Mouse (Mus musculus) frontal cortex, postnatal 14 days (tissue): ENCODE measurements at regions not wholly inside any gene's neighbourhood (a gene's known extent, or its start where the extent isn't known, plus 50 kb on each side); places are given as distances from the start of the nearest gene placed in this dataset.

Experiments
- DNase-seq, 2 experiments: peaks; one replicate each; pipeline ENCODE4 v3.0.0; 2022; ENCODE audit warnings: low spot score in 2 of 2

DNA sequence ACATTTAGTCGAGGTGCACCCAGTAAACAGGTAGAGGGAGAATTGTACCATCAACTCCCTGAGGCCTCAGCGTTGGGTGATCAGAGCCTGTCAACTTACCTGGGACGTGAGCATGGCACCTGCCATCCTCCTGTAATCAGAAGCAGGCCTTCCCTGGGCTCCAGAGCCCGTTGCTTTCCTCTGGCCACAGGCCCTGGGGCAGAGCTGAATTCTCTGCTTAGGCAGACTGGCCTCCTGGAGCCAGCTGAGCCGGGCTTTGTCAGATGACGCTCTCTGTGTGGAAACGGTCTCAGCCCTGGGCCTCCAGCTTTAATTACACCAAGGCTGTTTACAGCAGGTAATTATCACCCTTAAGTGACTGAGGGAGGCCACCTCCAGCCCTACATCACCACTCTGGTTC, 92.6 kb upstream of the Pmepa1 start:
- DNase-seq: no peak

DNA sequence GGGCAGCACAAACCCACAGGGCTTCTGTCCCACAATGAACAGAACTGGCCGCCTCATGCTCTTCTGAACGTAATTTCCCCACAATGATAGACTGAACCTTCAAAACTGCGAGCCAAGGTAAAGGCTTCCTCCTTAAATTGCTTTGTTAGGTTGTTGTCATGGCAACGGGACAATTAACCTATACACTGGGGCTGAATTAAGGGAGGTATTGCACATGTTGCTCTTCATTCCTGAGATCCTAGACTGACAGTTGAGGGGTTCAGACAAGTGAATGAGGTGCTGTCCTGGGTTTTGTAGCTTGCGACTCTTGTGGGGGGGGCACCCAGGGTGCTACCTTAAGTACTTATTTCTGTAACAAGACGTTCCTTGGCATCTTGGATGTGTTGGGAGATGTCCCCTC, 100.6 kb upstream of the Pmepa1 start:
- DNase-seq: no peak

DNA sequence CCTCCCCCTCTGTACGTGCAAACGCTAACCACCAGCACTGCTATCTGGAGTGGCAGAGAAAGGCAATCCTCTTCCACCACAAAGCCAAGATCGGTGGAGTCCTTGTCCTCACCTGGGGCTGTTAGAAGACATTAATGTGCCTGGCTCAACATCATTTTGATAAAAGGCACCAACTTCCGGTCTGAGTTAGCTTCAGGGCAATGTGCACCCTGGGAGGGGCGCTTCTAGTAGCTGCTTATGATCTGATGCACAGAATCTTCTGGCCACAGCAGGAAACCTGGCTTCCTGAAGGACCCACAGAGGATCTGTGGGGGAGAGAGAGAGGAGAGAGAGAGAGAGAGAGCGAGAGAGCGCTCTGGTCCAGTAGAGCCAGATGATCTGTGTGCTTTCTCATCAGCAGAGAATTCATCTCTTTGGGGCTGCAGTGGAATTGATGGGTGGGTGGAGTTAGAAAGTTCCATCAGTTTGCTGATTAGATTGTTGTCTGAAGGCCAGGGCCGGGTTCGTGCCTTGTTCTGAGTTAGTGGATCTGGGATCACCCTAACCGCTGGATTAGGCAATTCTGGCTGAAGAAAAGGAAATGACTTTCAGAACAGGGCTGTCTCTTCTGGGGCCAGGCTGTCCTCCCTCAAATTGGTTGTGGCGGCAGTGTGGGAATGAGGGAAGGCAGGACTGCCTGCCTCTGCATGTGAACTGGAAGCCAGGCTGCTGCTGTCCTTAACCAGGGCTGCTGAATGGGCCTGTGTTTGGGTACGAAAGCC, 101.3 kb upstream of the Pmepa1 start:
- DNase-seq: no peak

DNA sequence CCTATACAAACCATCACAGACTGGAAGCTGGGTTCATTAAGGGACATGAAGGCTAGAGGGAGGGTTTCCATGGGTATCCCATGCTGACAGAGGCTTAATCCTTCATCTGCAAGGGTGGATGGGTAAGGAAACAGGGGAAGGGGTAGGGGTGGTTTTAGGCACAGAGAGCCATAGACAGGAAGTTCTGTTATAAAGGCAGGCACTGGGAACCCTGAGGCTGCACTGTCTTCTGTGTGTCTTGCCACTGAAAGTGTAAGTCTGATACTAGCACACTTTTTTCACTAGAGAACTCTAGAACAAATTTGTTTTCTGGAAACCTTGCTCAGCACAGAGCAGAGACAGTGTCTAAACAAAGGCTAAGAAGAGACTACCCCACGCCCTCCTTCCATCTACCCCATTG, 103.4 kb upstream of the Pmepa1 start:
- no peak for DNase-seq

DNA sequence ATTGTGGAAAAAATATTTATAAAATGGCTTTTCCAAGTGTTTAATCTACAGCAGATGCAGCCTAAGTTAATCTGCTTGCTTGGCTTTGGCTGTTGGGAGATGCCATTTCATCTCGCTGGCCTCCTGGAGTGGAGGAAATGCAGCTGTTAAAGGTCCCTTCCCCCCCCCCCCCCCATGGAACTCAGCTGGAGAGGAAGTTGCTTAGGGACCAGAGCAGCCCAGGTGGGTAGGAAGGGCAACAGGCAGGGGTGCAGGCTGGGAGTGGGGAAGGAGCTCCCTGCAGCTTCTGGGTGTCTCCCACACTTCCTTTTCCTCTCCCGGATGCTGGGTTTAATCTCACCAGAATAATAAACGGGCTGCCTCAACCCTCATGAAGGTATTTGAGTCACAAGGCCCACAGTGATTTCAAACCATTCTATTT, 104.0 kb upstream of the Pmepa1 start:
- no peak for DNase-seq

DNA sequence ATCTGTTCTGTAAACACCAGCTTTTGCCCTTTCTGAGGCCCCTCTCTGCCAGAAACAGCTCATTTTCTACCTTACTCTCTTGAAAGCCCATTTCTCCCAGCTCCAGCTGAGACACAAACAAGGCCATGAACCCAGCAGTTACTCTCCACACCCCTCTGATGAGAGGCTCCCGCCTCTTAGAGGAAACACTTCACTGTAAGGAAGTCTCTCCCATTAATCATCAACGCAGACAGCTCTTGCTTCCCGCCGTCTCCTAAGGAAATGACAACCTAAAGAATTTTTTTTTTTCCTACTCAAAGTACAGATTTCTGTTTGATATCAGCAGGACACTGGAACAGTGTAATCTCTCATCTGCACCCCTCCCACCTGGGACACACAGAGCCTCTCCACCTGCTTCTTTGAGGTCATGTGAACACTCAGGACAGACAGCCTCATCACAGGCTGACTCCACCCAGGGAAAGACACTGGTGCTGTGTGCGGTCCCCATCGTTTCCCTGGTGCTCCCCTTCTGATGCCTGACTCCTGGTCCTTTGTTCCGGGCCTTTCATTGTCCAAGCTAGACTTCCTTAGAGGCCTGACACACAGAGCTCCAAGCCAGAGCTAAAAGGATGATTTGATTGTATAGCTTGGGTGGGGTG, 106.0 kb upstream of the Pmepa1 start:
- DNase-seq: no peak

DNA sequence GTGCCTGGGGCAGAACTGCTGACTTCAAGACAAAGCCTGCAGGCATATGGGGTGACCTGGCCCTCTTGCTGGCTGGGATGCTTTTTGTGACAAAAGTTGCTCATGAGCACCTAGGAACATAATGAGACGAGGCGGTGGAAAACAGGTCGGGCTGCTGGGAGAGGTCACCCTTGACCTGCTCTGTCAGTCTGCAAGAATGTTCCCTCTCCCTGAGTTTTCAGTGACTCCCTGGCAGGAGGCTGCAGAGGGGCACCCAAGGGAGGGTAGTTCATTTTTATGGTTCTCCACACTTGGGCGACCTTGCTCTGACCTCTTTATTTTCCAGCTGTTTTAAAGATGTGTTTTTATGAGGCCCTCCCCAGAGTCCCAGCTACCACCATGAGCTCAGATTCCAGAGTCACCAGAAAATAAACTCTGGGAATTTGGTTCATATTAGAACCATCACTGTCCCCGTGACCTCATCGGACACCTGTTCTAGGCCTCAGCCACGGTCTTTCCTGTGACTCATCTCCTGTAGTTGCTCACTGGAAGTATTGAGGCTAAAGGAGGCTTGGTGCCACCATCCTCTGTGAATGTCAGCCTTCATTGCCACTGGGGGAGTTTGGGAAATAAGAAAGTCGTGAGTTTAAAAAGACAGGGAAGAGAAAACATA, 108.7 kb upstream of the Pmepa1 start:
- DNase-seq: no peak

DNA sequence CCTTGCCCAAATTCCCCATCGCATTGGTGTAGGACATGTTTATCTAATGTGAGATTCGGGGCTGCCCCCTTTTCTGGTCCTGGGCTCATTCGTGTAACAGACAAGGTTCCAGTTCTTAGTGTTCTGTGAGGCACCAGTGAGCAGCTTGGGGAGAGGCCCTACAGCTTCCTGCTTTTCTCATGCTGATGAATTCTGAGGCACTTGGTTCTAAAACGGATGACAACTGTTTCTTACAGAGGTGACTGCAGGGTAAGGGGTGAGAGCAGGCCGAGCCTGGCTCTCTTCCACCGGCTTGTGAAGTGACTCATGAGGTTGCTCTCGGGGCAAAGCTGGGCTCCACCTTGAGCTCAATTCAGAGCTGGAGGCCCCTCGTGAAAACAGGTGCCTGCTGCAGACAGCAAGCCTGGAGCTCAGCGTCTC, 109.4 kb upstream of the Pmepa1 start:
- no peak for DNase-seq

DNA sequence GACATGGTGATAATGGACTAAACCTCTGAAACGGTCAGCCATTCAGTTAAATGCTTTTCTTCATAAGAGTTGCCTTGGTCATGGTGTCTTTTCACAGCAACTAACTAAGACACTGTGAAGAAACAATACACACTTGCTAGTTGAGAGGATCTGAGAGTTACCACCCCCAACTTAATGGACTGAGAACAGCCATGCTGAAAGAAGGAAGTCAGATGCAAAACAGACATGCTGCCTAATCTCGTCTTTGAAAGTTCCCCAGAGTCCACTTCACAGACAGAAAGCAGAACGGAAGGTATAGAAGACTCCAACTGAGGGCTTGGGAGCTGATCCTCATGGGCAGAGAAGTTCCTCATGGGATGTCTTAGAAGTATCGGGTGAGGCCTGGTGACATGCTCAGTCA, 111.8 kb upstream of the Pmepa1 start:
- no peak for DNase-seq

DNA sequence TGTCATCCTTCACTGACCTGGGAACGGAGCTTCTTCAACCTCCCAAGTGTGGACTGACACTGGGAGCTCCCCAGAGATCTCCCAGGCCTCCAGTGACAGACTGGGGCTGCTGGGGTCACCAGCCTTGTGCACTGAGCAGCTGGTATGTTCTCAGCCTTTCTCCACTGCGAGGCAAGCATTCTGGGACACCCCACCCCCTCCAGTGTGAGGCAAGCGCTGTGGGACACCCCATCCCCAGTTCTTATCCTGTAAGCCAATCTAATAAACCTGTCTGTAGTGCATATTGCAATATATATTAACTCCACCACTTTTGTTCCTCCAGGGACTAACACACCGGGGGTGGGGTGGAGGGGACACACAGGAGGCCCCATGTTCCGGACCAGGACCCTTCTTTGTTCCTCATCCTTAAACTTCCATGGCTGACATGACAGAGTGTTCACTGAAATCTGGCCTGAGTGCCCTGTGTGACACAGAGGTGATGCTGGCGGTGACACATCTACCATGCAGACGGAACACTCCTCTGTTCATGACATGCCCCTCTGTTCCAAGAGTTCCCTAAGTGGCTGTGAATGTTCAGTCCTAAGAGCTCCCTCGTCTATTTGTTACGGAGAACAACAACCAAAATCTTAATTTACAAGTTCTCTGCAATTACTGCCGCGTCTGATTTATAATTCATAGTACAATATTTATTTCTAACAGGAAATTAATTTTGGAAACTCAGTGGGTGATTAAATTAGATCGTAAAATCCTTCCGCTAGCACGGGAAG, 116.4 kb upstream of the Pmepa1 start:
- no peak for DNase-seq

DNA sequence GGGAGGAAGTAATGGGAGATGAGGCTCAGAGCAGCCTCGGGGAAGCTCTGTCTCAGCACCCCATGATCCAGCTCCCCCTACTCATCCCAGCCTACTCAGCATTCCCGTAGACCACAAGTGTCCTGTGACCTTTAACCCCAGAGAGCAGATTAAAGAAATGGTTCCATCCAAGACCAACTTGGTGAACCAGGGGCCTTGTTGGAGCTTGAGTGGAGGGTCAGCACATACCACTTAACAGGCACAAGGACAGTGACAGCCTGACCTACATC, 116.9 kb upstream of the Pmepa1 start:
- DNase-seq: no peak

DNA sequence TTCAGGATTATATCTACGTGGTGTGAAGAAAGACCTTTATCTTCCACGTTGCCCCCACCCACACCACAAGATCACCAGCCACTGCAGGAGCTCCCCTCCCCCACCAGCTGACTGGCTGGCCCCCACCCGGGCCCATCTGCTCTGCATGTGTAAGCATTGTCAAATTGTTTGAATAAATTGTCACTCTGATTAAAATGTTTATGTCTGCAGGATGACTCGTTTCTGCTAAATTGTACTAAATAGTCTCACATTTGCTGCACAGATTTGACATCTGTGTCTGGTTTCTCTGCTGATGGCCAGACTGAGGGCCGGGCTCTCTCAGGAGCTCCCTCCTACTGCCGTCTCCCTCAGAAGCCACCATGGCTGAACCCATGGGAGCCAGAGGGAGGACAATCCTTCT, 119.2 kb upstream of the Pmepa1 start:
- no peak for DNase-seq

DNA sequence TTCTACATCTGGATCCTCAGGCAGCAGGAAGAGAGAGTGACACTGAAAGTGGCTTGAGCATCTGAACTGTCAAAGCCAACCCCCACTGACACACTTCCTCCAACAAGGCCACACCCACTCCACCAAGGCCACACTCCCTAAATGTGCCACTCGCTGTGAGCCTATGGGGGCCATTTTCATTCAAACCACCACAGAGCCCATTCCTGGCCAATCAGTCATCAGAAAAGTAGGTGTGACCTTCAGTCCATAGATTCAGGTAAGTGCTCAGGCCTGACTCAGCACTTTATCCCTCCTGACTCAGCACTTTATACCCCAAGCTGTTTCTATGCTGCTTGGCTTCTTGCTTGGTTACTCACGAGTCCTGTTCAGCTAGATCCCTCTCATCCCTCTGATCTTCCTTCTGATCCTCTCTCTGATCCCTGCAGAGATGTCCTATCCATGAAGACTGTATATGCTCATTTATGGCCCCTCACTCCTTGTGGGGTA, 121.6 kb upstream of the Pmepa1 start:
- no peak for DNase-seq

DNA sequence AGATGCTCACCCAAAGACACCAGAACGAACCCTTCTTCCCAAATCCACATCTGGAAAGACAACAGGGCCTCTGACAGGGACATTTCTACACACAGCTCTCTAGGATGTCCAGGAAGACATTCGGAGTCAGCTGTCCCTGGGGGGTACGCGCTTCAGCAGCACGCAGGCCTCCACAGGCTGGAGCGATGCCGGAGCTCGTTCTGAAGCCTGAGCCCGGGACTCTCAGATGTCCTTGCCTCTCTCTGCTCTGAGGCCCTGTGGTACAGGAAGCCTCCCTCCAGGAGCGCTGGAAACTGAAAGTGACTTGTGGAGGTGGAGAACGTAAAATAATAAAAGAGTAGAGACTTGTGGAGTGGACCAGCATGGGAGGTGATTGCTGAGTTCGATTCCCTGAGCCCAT, 116.8 kb upstream of the 1700021F07Rik start:
- no peak for DNase-seq

DNA sequence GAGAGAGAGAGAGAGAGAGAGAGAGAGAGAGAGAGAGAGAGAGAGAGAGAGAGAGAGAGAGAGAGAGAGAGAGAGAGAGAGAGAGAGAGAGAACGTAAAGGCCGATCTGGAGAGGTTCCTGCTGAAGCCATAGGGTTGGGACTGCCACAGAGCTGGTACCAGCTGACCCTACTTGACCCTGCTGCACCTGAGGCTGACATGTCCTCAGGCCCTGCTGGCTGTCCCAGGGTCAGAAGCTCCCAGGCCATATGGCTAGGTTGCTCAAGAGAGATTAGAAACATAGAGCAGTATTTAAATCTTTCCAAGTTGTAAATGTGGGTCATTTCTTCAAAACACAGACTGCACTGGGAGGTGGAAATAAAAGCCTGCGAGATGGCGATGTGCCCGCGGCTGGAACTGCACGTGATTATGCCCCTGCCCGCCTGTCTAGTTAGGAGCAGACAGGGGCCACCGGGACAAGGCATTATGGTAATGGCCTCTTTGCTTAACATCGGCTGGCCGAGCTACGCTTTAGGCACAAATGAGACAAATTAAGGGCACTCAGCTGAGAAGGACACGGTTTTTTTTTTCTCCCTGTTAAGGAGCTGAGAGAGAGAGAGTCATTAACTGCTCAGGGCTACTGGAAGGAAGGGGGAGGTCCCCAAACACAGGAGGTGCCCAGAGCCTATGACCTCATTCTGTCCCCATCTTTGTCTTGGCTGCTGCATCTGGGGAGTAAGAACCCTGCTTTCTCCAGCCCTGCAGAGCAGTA, 115.9 kb upstream of the 1700021F07Rik start:
- no peak for DNase-seq

DNA sequence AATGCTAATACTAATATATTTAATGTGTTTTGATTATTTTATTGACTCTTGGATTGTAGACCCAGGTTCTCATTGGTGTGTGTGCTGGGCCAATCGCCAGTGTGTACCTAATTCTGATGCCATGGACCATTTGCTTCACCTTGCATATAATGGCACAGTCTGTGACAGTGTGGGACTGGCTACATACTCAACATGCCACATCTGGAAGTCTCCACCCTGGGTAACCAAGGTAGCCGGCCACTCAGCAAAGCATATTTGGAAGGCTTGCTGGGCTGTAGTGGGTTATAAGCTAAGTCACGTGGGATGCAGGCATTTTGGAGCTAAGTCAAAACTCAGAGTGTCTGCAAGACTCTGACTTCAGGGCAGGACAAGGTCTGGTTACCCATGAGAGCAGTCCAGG, 115.3 kb upstream of the 1700021F07Rik start:
- DNase-seq: no peak

DNA sequence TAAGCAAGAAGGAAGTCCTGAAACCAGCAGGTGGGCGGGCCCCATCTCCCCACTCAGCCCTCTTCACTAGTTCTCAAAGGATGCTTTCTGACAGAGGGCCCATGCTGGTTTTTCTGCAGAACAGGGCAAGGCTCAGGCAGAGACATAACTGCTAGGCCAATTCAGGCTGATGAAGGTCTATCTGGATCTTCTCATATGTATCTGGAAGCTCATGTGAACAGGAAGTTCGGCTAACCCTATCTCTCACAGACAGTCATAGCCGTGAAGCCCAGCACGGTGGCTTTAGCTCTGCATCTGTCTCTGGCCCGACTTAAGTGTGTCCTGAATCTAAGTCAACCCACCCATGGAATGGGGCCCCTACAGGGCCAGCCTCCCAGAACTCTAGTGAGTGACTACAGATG, 113.7 kb upstream of the 1700021F07Rik start:
- DNase-seq: no peak

DNA sequence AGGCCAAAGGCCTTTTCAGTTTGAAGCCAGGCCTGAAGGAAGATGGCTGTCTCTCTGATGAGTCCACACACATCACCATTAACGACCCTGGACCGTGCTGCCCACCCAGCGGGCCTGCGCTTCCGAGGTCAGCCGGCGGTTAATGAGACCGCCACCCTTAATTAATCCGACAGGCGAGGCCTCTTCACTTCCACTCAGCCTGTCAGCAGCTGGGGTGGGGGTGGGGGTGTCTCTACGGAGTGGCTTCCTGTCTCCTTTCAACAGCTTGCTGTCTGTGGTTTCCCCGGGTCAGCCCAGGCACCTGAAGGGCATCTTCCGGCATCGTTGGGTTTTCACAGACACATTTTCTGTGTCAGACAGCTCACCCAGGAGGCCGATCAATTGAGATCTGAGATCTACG, 113.0 kb upstream of the 1700021F07Rik start:
- no peak for DNase-seq

DNA sequence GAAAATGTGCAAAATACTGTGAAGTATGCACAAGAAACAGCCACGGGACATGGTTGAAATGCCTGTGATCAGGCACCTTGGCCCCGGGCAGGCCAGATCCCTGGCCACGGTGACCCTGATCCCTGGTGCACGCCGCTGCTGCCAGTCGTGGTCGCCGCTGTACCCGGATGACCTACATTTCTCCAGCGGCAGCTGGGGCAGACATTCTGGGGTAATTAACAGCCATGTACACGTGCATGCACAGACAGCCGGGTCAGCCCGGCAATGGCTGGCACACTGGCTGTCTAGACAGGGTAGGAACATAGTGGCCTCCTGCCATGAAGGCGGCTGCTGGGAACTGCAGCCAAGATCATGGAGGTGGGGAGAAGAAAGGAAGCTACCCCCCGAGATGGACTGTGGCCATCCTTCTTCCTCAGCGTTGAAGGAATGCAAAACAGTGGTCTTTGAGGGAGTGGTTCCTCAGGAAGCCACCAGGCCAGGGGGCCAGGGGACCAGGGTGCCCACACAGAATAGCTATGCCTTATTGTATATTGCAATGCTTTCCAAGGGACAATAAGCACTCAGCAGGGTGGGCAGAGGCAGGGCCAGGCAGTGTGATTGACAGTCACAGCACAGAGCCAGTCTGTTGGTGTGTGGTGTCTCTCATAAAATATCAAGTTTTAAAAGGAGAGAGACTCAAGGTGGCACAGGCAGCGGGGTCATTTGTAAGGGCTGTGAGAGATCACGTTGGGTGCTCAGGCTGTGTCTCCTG, 108.3 kb upstream of the 1700021F07Rik start:
- peak; percentile 38 to 58 for DNase-seq

DNA sequence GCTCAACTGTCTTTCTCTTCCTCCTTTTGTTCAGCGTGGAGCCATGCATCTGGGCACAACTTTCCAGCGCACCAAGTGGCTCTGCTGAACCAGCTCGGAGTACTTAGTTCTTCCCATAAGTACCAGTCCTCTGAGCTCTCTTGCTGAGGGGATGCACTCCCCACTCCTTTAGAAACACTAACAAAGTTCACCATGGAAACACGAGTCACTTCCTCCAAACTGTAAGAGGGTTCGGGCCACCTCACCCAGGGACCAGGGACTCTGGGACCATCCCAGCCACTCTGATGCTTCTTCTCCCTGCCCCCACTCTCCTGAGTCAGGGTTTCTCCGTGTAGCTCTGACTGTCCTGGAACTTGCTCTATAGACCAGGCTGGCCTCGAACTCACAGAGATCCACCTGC, 107.0 kb upstream of the 1700021F07Rik start:
- DNase-seq: no peak

DNA sequence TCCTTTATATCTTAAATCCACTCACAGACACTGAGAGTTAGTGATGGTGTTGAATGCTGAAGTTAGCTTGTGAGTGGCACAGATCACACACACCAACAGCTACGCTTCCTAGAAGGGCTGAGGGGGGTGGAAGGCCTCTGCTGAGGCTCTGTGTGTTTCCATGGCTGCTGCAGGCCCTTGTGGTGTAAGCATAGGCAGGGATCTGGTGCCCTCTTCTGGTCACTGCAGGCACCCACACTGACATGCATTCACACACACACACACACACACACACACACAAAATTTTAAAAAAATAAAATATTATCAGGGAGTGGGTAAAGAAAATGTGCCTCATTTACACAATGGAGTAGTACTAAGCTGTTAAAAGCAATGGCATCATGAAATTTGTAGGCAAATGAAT, 105.5 kb upstream of the 1700021F07Rik start:
- no peak for DNase-seq
